Mouse (Mus musculus): ENCODE measurements around the gene Atxn1.

The Atxn1 gene

DNA sequence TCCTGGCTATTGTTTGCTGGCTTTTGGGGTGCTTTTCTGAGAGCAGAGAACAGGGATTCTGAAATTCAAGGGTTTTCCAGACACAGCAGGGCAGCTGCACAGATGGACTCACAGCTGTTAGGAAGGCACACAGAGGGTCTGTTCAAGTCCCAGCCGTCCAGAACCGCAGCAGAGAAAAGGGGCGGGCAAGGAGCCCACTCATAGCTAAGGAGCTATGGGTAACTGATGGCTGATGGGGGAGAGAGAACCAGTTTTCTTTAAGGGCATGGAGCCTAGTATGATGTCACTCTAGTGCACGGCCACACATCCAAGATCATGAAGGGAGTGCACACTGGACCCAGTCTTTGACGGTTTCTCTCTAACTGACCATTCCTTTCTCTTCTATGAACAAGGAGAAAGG is 200.5 kb downstream of the Atxn1 start:
- DNase-seq = no peak

- no peak for DNase-seq
Observed at GRCm38 (mm10) chr13:45762278-45762677, 202.5 kb downstream of the Atxn1 start.

- DNase-seq = no peak
Observed at GRCm38 (mm10) chr13:45754483-45754882, 210.3 kb downstream of the Atxn1 start.

- DNase-seq = no peak
Observed at GRCm38 (mm10) chr13:45752498-45752897, 212.3 kb downstream of the Atxn1 start.

GRCm38 (mm10) chr13:45751231-45751630 is 213.6 kb downstream of the Atxn1 start:
- DNase-seq = no peak

- no peak for DNase-seq
Observed at GRCm38 (mm10) chr13:45750627-45751026, 214.2 kb downstream of the Atxn1 start.

- DNase-seq = no peak
Observed at GRCm38 (mm10) chr13:45749937-45750336, 214.9 kb downstream of the Atxn1 start.

- DNase-seq = no peak
Observed at GRCm38 (mm10) chr13:45749222-45749621, 215.6 kb downstream of the Atxn1 start.

DNA sequence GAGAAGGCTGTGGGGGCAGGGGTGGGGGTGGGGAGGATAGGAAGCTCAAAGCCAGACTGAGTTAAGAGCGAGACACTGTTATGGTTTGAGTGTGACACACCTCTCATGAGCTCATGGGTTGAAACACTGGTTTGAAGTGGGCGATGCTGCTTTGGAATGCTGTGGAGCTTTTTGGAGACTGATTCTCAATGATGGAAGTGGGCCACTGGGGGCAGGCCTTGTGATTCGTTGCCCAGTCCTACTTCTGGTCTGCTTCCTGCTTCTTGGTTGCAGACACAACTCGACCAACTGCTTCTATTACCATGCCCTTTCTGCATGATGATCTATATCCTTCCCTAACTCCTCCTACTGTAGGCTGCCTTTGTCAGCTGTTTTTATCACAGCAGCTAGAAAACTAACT is 216.1 kb downstream of the Atxn1 start:
- DNase-seq = no peak

DNA sequence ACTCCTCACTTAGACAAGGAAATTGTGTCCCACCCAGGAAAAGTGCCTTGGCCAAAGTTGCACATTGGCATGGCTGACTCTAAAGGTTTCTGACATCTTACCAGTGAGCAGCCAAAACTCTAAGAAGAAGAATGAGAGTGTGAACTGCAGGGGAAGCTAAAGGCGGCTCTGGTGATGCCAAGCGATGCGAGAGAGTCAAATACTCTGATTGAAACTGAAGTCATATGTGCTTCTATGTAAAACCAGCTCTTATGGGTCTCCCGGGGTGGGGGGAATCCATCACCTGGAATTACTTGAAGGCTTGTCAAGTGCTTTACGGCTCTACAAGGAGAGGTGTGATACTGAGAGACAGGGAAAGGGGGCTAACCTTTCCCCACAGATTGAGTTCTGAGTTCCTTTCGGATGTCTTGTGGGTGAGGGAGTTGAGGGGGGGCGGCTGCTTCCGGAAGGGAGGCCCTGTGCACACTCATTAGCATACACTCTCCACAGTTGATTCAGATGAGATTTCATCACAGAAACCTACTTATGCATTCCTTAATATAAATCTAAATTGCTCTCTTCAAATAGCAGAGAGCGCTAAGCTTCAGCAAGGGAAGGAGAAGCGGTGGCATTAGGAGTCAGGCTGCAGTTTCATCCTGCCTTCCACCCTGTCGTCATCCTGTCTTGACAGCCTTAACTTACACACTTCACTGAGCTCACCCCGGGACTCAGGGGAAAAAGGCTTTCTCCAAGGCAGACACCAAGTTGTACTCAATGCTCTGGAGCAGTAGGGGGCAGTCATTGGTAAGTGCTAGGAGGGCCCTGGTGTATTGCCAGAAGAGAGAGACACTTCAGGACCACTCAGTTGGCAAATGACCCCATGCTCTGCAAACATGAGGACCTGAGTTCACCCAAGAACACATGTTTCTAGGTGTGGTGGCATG is 218.7 kb downstream of the Atxn1 start:
- peak; percentile 64 for DNase-seq

DNA sequence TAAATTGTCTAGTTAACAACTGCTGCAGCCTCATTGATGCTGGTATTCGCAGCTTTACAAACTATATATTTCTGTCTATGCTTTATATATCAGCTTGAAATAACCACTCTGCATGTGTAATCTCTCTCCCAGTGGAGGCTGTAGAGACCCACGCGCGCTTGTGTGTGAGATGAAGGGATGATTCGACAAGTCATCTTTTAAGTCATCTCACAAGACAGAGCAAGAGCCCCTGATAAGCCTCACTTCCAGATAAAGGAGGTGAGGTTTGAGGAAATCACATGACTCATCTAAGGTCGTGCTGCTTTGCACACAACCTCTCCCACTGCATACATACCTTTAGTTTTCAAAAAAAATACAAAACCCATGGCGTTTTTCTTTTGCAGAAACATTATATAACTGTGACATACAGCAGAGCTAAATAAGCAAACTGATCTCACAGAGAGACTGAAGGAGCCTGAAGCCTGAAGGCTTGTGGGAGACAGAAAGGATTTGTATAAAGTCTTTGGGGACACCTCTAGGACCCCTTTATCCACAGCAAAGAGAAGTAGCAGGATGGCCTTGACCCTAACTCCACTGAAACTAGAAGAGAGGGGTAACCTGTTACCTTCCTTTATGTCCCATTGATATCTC is 219.9 kb downstream of the Atxn1 start:
- DNase-seq = no peak

DNA sequence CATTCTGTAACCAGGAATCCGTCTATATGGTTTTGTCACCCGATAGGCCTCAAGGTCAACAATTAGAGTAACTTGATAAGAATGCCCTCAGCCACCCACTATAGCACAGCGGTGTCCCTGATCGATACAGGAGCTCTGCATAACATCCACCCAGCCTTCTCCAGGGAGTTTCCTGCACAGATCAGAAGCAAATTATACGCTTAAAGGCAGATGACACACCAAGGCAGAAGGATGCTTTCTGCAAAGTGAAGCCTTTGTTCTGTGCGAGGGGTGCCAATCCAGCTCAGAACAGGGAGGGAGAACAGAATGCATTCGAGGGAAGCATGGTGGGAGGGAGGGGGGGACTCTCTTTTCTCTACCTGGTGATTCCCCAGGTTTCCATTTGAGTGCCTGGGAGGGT is 221.0 kb downstream of the Atxn1 start:
- no peak for DNase-seq

DNA sequence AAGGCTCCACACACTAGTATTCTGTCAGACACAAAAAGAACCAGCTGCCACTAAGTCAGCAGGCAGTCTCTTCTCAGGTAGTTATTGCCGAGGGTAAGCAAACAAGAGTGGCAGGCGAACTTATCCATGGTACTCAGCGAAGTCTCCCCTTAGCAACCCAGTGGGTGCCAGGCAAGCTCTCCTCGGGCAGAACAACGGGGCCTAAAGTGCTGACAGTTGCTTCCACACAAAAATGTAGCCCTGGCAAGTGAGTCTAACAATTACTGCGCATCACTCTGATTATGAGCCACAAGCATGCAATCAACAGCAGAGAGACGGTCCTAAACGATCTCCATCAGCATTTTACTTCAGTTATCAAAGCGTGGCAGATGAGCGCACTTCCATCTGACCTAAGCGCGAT is 224.4 kb downstream of the Atxn1 start:
- DNase-seq = no peak

GRCm38 (mm10) chr13:45736241-45736640 is 228.6 kb downstream of the Atxn1 start:
- DNase-seq = peak; percentile 29

GRCm38 (mm10) chr13:45735802-45736201 is 229.0 kb downstream of the Atxn1 start:
- no peak for DNase-seq

DNA sequence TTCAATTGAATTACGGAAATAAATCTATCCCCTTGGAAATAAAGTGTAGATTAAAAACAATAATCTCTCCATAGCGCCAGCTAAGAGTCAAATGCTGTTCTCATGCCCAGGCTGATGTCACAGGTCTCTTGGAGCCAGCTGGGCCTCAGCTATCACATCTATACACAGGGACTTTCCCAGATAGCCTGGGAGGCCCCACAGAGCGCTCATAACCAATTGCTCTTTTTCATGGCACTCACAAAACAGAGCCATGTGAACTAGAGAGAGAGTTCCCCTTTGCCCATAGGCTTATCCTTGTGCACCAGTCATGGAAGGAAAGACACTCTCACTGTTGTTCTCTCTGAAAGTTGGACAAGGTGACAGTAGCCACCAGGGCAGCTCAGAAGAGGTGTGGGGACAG is 230.3 kb downstream of the Atxn1 start:
- no peak for DNase-seq

- no peak for DNase-seq
Observed at GRCm38 (mm10) chr13:45732590-45732989, 232.2 kb downstream of the Atxn1 start.

- no peak for DNase-seq
Observed at GRCm38 (mm10) chr13:45726917-45727316, 237.9 kb downstream of the Atxn1 start.

- no peak for DNase-seq
Observed at GRCm38 (mm10) chr13:45726181-45726580, 238.6 kb downstream of the Atxn1 start.

GRCm38 (mm10) chr13:45724507-45725259 is 240.1 kb downstream of the Atxn1 start:
- no peak for DNase-seq

- DNase-seq = no peak
Observed at GRCm38 (mm10) chr13:45722885-45723284, 241.9 kb downstream of the Atxn1 start.

GRCm38 (mm10) chr13:45721621-45722020 is 243.2 kb downstream of the Atxn1 start:
- DNase-seq = no peak

DNA sequence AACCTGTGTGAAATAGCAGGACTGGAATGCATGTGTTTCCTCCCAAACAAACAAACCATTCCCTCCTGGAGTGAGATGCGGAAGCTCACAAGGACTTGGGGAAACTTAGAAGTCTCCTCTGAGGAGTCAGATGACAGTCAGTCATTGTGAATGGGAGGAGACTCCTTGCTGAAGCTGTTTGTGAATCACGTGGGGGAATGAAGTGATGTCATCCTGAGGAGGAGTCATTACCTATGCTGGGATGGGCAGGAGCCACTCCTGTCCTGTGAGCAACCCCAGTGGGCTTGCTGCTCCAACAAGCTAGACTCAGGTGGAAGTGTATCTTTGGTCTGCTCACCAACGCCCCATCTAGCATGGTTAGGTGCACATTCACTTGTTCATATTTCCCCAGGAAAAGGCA is 246.0 kb downstream of the Atxn1 start:
- DNase-seq = no peak

All from retina, postnatal 1 day (tissue).